Mouse (Mus musculus) MEL (cell line): ENCODE measurements around the gene Top1. TPM values are rescaled to one million over a fixed set of nuclear protein-coding genes. Genes with fewer than 3 reads are reported as not detected.
A peak's percentile ranks its signal among the peaks of the same experiment; 100 is the strongest.

Experiments used
- DNase-seq: peaks from one replicate; pipeline ENCODE4 v3.0.0; 2011; ENCODE audit warnings: low read depth, low spot score
- H3K27ac ChIP-seq: 2 replicates; pipeline ENCODE4 v1.5.1; 2012; ENCODE audit warnings: low read depth, mild to moderate bottlenecking, control low read depth, low read length, moderate library complexity; ENCODE audit not compliant: control insufficient read depth
- H3K27me3 ChIP-seq, 2 experiments: fragments of 150-350 bp in 1 of 2; sonication (generic) in 1 of 2; 2 replicates each; pipeline ENCODE4 v1.6.1; 2012; ENCODE audit warnings: low read length in 2 of 2, mild to moderate bottlenecking in 2 of 2, improper control_type of control experiment in 1 of 2, moderate library complexity in 1 of 2; ENCODE audit not compliant: insufficient read depth in 2 of 2, control insufficient read depth in 1 of 2
- H3K36me3 ChIP-seq, 2 experiments: 2 replicates each; pipeline ENCODE4 v1.6.1; 2012 to 2014; ENCODE audit warnings: low read length in 2 of 2, improper control_type of control experiment in 1 of 2, inconsistent platforms in 1 of 2, mild to moderate bottlenecking in 1 of 2; ENCODE audit not compliant: insufficient read depth in 2 of 2, control insufficient read depth in 1 of 2
- H3K4me1 ChIP-seq, 2 experiments: fragments of 150-350 bp in 1 of 2; sonication (generic) in 1 of 2; 2 replicates each; pipeline ENCODE4 v1.6.1; 2012; ENCODE audit warnings: low read length in 2 of 2, improper control_type of control experiment in 1 of 2, mild to moderate bottlenecking in 1 of 2; ENCODE audit not compliant: insufficient read depth in 2 of 2, control insufficient read depth in 1 of 2
- H3K4me3 ChIP-seq, 2 experiments: fragments of 150-350 bp in 1 of 2; sonication (generic) in 1 of 2; 2 replicates each; pipeline ENCODE4 v1.5.1; 2012; ENCODE audit warnings: low read depth in 2 of 2, low read length in 2 of 2, mild to moderate bottlenecking in 2 of 2, moderate library complexity in 2 of 2, control low read depth in 1 of 2, improper control_type of control experiment in 1 of 2; ENCODE audit not compliant: control insufficient read depth in 1 of 2, insufficient read depth in 1 of 2
- H3K79me2 ChIP-seq: 2 replicates; pipeline ENCODE4 v1.6.1; 2012; ENCODE audit warnings: mild to moderate bottlenecking, low read length, moderate library complexity; ENCODE audit not compliant: control insufficient read depth, poor library complexity, insufficient read depth
- H3K9ac ChIP-seq: 2 replicates; pipeline ENCODE4 v1.6.1; 2012; ENCODE audit warnings: low read depth, mild to moderate bottlenecking, control low read depth, low read length, moderate library complexity; ENCODE audit not compliant: control insufficient read depth, poor library complexity, severe bottlenecking
- H3K9me3 ChIP-seq: fragments of 150-350 bp; sonication (generic); replicated peaks from 2 replicates; pipeline ENCODE4 v1.6.1; 2012; ENCODE audit warnings: mild to moderate bottlenecking, low read length, improper control_type of control experiment, moderate library complexity; ENCODE audit not compliant: insufficient read depth
- BHLHE40 ChIP-seq: IDR thresholded peaks from 2 replicates; pipeline ENCODE4 v1.6.1; 2012; ENCODE audit warnings: low read depth, mild to moderate bottlenecking, inconsistent platforms, low read length, improper control_type of control experiment, borderline replicate concordance
- CHD1 ChIP-seq: IDR thresholded peaks from 2 replicates; pipeline ENCODE4 v1.6.1; 2012; ENCODE audit warnings: low read depth, mild to moderate bottlenecking, inconsistent platforms, low read length, improper control_type of control experiment
- E2F4 ChIP-seq: IDR thresholded peaks from 2 replicates; pipeline ENCODE4 v1.6.1; 2011; ENCODE audit warnings: low read depth, low read length, improper control_type of control experiment, borderline replicate concordance
- ELF1 ChIP-seq: IDR thresholded peaks from 2 replicates; pipeline ENCODE4 v1.6.1; 2014; ENCODE audit warnings: low read depth, mild to moderate bottlenecking, inconsistent platforms, low read length, improper control_type of control experiment, moderate library complexity
- EP300 ChIP-seq, 2 experiments: IDR thresholded peaks; 2 replicates each; pipeline ENCODE4 v1.6.1; 2011; ENCODE audit warnings: improper control_type of control experiment in 2 of 2, low read length in 2 of 2, low read depth in 1 of 2, mild to moderate bottlenecking in 1 of 2
- ETS1 ChIP-seq: IDR thresholded peaks from 2 replicates; pipeline ENCODE4 v1.6.1; 2012; ENCODE audit warnings: low read depth, mild to moderate bottlenecking, inconsistent platforms, low read length, improper control_type of control experiment, moderate library complexity
- GABPA ChIP-seq: IDR thresholded peaks from 2 replicates; pipeline ENCODE4 v1.6.1; 2012; ENCODE audit warnings: low read depth, mild to moderate bottlenecking, inconsistent platforms, low read length, improper control_type of control experiment, moderate library complexity
- GATA1 ChIP-seq: IDR thresholded peaks from 2 replicates; pipeline ENCODE4 v1.6.1; 2011; ENCODE audit warnings: low read depth, low read length, improper control_type of control experiment
- HCFC1 ChIP-seq: IDR thresholded peaks from 2 replicates; pipeline ENCODE4 v1.6.1; 2012; ENCODE audit warnings: low read depth, mild to moderate bottlenecking, inconsistent platforms, low read length, improper control_type of control experiment, moderate library complexity
- KAT2A ChIP-seq: conservative IDR thresholded peaks from 2 replicates; pipeline ENCODE4 v1.6.1; 2012; ENCODE audit warnings: low read depth, low read length, improper control_type of control experiment, inconsistent platforms
- MAFK ChIP-seq: IDR thresholded peaks from 2 replicates; pipeline ENCODE4 v1.6.1; 2011; ENCODE audit warnings: low read depth, mild to moderate bottlenecking, low read length, improper control_type of control experiment, borderline replicate concordance
- MAX ChIP-seq: IDR thresholded peaks from 2 replicates; pipeline ENCODE4 v1.6.1; 2011; ENCODE audit warnings: low read length, improper control_type of control experiment
- MXI1 ChIP-seq: IDR thresholded peaks from 2 replicates; pipeline ENCODE4 v1.6.1; 2011; ENCODE audit warnings: mild to moderate bottlenecking, low read depth, low read length, improper control_type of control experiment
- MYB ChIP-seq: IDR thresholded peaks from 2 replicates; pipeline ENCODE4 v1.6.1; 2011; ENCODE audit warnings: mild to moderate bottlenecking, low read depth, low read length, improper control_type of control experiment
- NELFE ChIP-seq: IDR thresholded peaks from 2 replicates; pipeline ENCODE4 v1.6.1; 2011; ENCODE audit warnings: low read depth, low read length, improper control_type of control experiment
- NRF1 ChIP-seq: IDR thresholded peaks from 2 replicates; pipeline ENCODE4 v1.6.1; 2014; ENCODE audit warnings: low read depth, mild to moderate bottlenecking, inconsistent platforms, low read length, improper control_type of control experiment, moderate library complexity; ENCODE audit not compliant: poor library complexity, insufficient read depth, severe bottlenecking
- POLR2A ChIP-seq, 2 experiments: IDR thresholded peaks; 2 replicates each; pipeline ENCODE4 v1.6.1; 2011 to 2012; ENCODE audit warnings: low read length in 2 of 2, mild to moderate bottlenecking in 2 of 2, control low read depth in 1 of 2, improper control_type of control experiment in 1 of 2, low read depth in 1 of 2, moderate library complexity in 1 of 2; ENCODE audit not compliant: control insufficient read depth in 1 of 2, insufficient read depth in 1 of 2, poor library complexity in 1 of 2
- POLR2AphosphoS5 ChIP-seq: IDR thresholded peaks from 2 replicates; pipeline ENCODE4 v1.6.1; 2012; ENCODE audit warnings: low read depth, borderline replicate concordance, mild to moderate bottlenecking, inconsistent platforms, low read length, moderate library complexity, mixed read lengths
- RCOR1 ChIP-seq: IDR thresholded peaks from 2 replicates; pipeline ENCODE4 v1.6.1; 2012; ENCODE audit warnings: low read depth, mild to moderate bottlenecking, inconsistent platforms, low read length, improper control_type of control experiment
- SIN3A ChIP-seq: IDR thresholded peaks from 2 replicates; pipeline ENCODE4 v1.6.1; 2012; ENCODE audit warnings: low read length, improper control_type of control experiment, inconsistent platforms
- SMC3 ChIP-seq: IDR thresholded peaks from 2 replicates; pipeline ENCODE4 v1.6.1; 2011; ENCODE audit warnings: low read depth, low read length, improper control_type of control experiment
- TCF12 ChIP-seq: IDR thresholded peaks from 2 replicates; pipeline ENCODE4 v1.6.1; 2014; ENCODE audit warnings: low read depth, mild to moderate bottlenecking, inconsistent platforms, low read length, improper control_type of control experiment, moderate library complexity
- USF1 ChIP-seq: IDR thresholded peaks from 2 replicates; pipeline ENCODE4 v1.6.1; 2014; ENCODE audit warnings: low read depth, mild to moderate bottlenecking, inconsistent platforms, low read length, improper control_type of control experiment, moderate library complexity
- USF2 ChIP-seq, 2 experiments: IDR thresholded peaks; 2 replicates each; pipeline ENCODE4 v1.6.1; 2011 to 2012; ENCODE audit warnings: improper control_type of control experiment in 2 of 2, low read length in 2 of 2, borderline replicate concordance in 1 of 2, inconsistent platforms in 1 of 2, low read depth in 1 of 2, mild to moderate bottlenecking in 1 of 2; ENCODE audit not compliant: insufficient read depth in 1 of 2
- ZC3H11A ChIP-seq: IDR thresholded peaks from 2 replicates; pipeline ENCODE4 v1.6.1; 2012; ENCODE audit warnings: low read depth, mild to moderate bottlenecking, inconsistent platforms, low read length, improper control_type of control experiment
- ZKSCAN1 ChIP-seq: IDR thresholded peaks from 2 replicates; pipeline ENCODE4 v1.6.1; 2012; ENCODE audit warnings: low read depth, mild to moderate bottlenecking, inconsistent platforms, low read length, improper control_type of control experiment, moderate library complexity
- ZMIZ1 ChIP-seq: IDR thresholded peaks from 2 replicates; pipeline ENCODE4 v1.6.1; 2012; ENCODE audit warnings: low read depth, mild to moderate bottlenecking, inconsistent platforms, low read length, improper control_type of control experiment, moderate library complexity
- ZNF384 ChIP-seq: IDR thresholded peaks from 2 replicates; pipeline ENCODE4 v1.6.1; 2012; ENCODE audit warnings: low read depth, mild to moderate bottlenecking, inconsistent platforms, low read length, improper control_type of control experiment
- polyA plus RNA-seq, 2 experiments: library from polyadenylated mRNA; stranded (reverse) in 1 of 2; unstranded in 1 of 2; fragments of >175 nt in 1 of 2; fragments of >200 nt in 1 of 2; gene quantifications; 2 replicates each; pipeline versions ENCODE4 v1.2.1 to v1.2.4; 2012; ENCODE audit warnings: low replicate concordance in 2 of 2, low read depth in 1 of 2; ENCODE audit not compliant: insufficient read length in 2 of 2, insufficient read depth in 1 of 2, missing spikeins in 1 of 2
- total RNA-seq: library from RNA; depleted of rRNA; stranded (reverse); fragments of 300-350 nt; gene quantifications from 2 replicates; pipeline ENCODE4 v1.2.3, GENCODE M21; 2012

The Top1 gene
- total and polyA plus RNA-seq, 3 experiments, result 33.5 to 123 (median 73.3) TPM

- H3K9ac ChIP-seq, result no peak overlapping the region
- H3K4me3 ChIP-seq, result no peak overlapping the region
- DNase-seq, result peak; percentile 33
- peaks cover 44 to 50% of the 10 kb centered on the region in 2 experiments for H3K36me3 ChIP-seq
- H3K4me1 ChIP-seq, result peaks cover 7 to 32% of the 10 kb centered on the region in 2 experiments
- H3K27me3 ChIP-seq, result no peaks in the 10 kb centered on the region
- TF ChIP-seq MXI1 (peak; percentile 55; the same call in 1 of the 2 replicates), NELFE (no peak), MAFK (peak; percentile 71; the same call in 1 of the 2 replicates), GATA1 (peak; percentile 90), SMC3 (0 out of 2 replicates have a peak, but pooled peaks have one; percentile 4), POLR2A (IDR thresholded peaks at IDR 0.05; ENCODE audit: control insufficient read depth in 1 of 2, insufficient read depth in 1 of 2, low read depth in 1 of 2, low read length in 2 of 2, poor library complexity in 1 of 2) (no peak), KAT2A (no peak; the same call in 1 of the 2 replicates), USF1 (peak; percentile 68; the same call in 1 of the 2 replicates), ZKSCAN1 (no peak), E2F4 (no peak), ZNF384 (0 out of 2 replicates have a peak, but pooled peaks have one; percentile 19), ZC3H11A (no peak), SIN3A (peak; percentile 53; the same call in 1 of the 2 replicates), MYB (peak; percentile 64; the same call in 1 of the 2 replicates), GABPA (no peak), MAX (no peak), RCOR1 (peak; percentile 78), ETS1 (peak; percentile 63), POLR2AphosphoS5 (no peak), EP300 (IDR thresholded peaks at IDR 0.05; ENCODE audit: low read depth in 1 of 2, low read length in 2 of 2) (peak; percentile 80 to 87), TCF12 (peak; percentile 66), USF2 (IDR thresholded peaks at IDR 0.05; ENCODE audit: borderline replicate concordance in 1 of 2, insufficient read depth in 1 of 2, low read depth in 1 of 2, low read length in 2 of 2) (no peak), CHD1 (no peak), HCFC1 (no peak), BHLHE40 (peak; percentile 68; the same call in 1 of the 2 replicates), ZMIZ1 (no peak), ELF1 (no peak), NRF1 (no peak)
- TF ChIP-seq, all 39 proteins: peak for 13
- Histone ChIP-seq H3K79me2 (no peaks in the 10 kb centered on the region), H3K27ac (no peak overlapping the region), H3K9me3 (no peaks in the 10 kb centered on the region)
These were observed 57.1 kb downstream of the Top1 start for GRCm38 (mm10) chr2:160702824-160703223.
